Mouse (Mus musculus) large intestine, adult 2 months (tissue): Measurements from ENCODE around the gene Kcnk13. TPM values are rescaled to one million over a fixed set of nuclear protein-coding genes. Genes with fewer than 3 reads are reported as not detected.
"Not testable (repeated sequence)": the region's sequence is repeated elsewhere in the genome, so short reads cannot be mapped to it uniquely, and the experiment has no call there.

Experiments
- DNase-seq: peaks from one replicate; pipeline ENCODE4 v3.0.0-alpha.2; 2012; ENCODE audit warnings: low read depth, low spot score
- WGBS: fragments of 180-500 bp; shearing (Covaris S2); methylation state at CpG from one replicate; pipeline ENCODE4 v1.1.7; 2018; 5-methylcytosine and 5-hydroxymethylcytosine counted together
- polyA plus RNA-seq: library from polyadenylated mRNA; depleted of rRNA; stranded (reverse); fragments of >200 nt; gene quantifications from 2 replicates; pipeline ENCODE4 v1.2.3, GENCODE M21; 2012

Kcnk13 gene
- polyA plus RNA-seq, 1 experiment: 0.27 TPM

- WGBS: 88% methylated on average over 7 of the region's 7 CpGs
- no peak for DNase-seq
Observed at GRCm38 (mm10) chr12:99960675-99961074, 3.6 kb upstream of the Kcnk13 start.

- DNase-seq: no peak
- 1% methylated on average over 77 of the region's 77 CpGs for WGBS
Observed at GRCm38 (mm10) chr12:99965203-99966115, 1.2 kb downstream of the Kcnk13 start.

GRCm38 (mm10) chr12:99966116-99966770 is 1.9 kb downstream of the Kcnk13 start:
- no peak for DNase-seq
- WGBS: 8% methylated on average over 25 of the region's 25 CpGs

- WGBS: 18% methylated on average over 12 of the region's 12 CpGs
- DNase-seq: no peak
Observed at GRCm38 (mm10) chr12:99966881-99967363, 2.6 kb downstream of the Kcnk13 start.

- WGBS: 68% methylated on average over 4 of the region's 4 CpGs
- DNase-seq: no peak
Observed at GRCm38 (mm10) chr12:99969906-99970305, 5.6 kb downstream of the Kcnk13 start.

- not testable (repeated sequence) for DNase-seq
- 69% methylated on average over 7 of the region's 7 CpGs for WGBS
Observed at GRCm38 (mm10) chr12:99971205-99971894, 7.1 kb downstream of the Kcnk13 start.

- 66% methylated on average over 7 of the region's 7 CpGs for WGBS
- no peak for DNase-seq
Observed at GRCm38 (mm10) chr12:99972825-99973224, 8.5 kb downstream of the Kcnk13 start.

GRCm38 (mm10) chr12:99973659-99974058 is 9.4 kb downstream of the Kcnk13 start:
- 75% methylated on average over 1 of the region's 1 CpGs for WGBS
- DNase-seq: no peak

GRCm38 (mm10) chr12:99979541-99979940 is 15.2 kb downstream of the Kcnk13 start:
- DNase-seq: no peak
- 69% methylated on average over 4 of the region's 4 CpGs for WGBS

GRCm38 (mm10) chr12:99986797-99987196 is 22.5 kb downstream of the Kcnk13 start:
- WGBS: 89% methylated on average over 5 of the region's 5 CpGs
- no peak for DNase-seq

- 51% methylated on average over 2 of the region's 2 CpGs for WGBS
- no peak for DNase-seq
Observed at GRCm38 (mm10) chr12:99988144-99988543, 23.8 kb downstream of the Kcnk13 start.

- no peak for DNase-seq
- WGBS: 84% methylated on average over 11 of the region's 11 CpGs
Observed at GRCm38 (mm10) chr12:99992362-99992862, 28.1 kb downstream of the Kcnk13 start.

- 75% methylated on average over 10 of the region's 10 CpGs for WGBS
- DNase-seq: no peak
Observed at GRCm38 (mm10) chr12:99993146-99993890, 29.0 kb downstream of the Kcnk13 start.

- DNase-seq: no peak
- 74% methylated on average over 5 of the region's 5 CpGs for WGBS
Observed at GRCm38 (mm10) chr12:99995951-99996350, 31.7 kb downstream of the Kcnk13 start.

- 70% methylated on average over 5 of the region's 5 CpGs for WGBS
- no peak for DNase-seq
Observed at GRCm38 (mm10) chr12:99999726-100000125, 35.4 kb downstream of the Kcnk13 start.

GRCm38 (mm10) chr12:100000381-100000780 is 36.1 kb downstream of the Kcnk13 start:
- DNase-seq: no peak
- 87% methylated on average over 7 of the region's 7 CpGs for WGBS

GRCm38 (mm10) chr12:100001246-100001645 is 36.9 kb downstream of the Kcnk13 start:
- WGBS: 91% methylated on average over 3 of the region's 3 CpGs

GRCm38 (mm10) chr12:100001910-100002309 is 37.6 kb downstream of the Kcnk13 start:
- DNase-seq: no peak
- 68% methylated on average over 3 of the region's 3 CpGs for WGBS

More at GRCm38 (mm10) chr12:100001246-100001645, 36.9 kb downstream of the Kcnk13 start:
- DNase-seq: no peak

GRCm38 (mm10) chr12:100002914-100003587 is 38.8 kb downstream of the Kcnk13 start:
- 35% methylated on average over 8 of the region's 8 CpGs for WGBS
- DNase-seq: no peak
